Mouse (Mus musculus) adipocyte (in vitro differentiated cells): ENCODE measurements around the gene Slc27a1.
A peak's percentile ranks its signal among the peaks of the same experiment; 100 is the strongest.

Experiments
- DNase-seq: peaks from one replicate; pipeline ENCODE4 v3.0.0-alpha.2; 2016; ENCODE audit warnings: low spot score

Slc27a1 gene

GRCm38 (mm10) chr8:71558071-71558957, 10.4 kb upstream of the Slc27a1 start, which contains the start of gene Tmem221:
TSS of gene Tmem221 (minus strand) at chr8:71558871.
- no peak for DNase-seq

- DNase-seq, result no peak
Observed at GRCm38 (mm10) chr8:71558958-71559690, 9.6 kb upstream of the Slc27a1 start.

GRCm38 (mm10) chr8:71560071-71560470, 8.6 kb upstream of the Slc27a1 start:
- no peak for DNase-seq

GRCm38 (mm10) chr8:71560765-71561164, 7.9 kb upstream of the Slc27a1 start:
- no peak for DNase-seq

- peak; percentile 86 for DNase-seq
Observed at GRCm38 (mm10) chr8:71561401-71561800, 7.3 kb upstream of the Slc27a1 start.

GRCm38 (mm10) chr8:71562751-71563150, 5.9 kb upstream of the Slc27a1 start:
- no peak for DNase-seq

- no peak for DNase-seq
Observed at GRCm38 (mm10) chr8:71563992-71564391, 4.7 kb upstream of the Slc27a1 start.

- DNase-seq, result no peak
Observed at GRCm38 (mm10) chr8:71566501-71566900, 2.2 kb upstream of the Slc27a1 start, which contains the start of gene Nxnl1. TSS of gene Nxnl1 (minus strand) at chr8:71566601.

GRCm38 (mm10) chr8:71567587-71567986, 1.1 kb upstream of the Slc27a1 start:
- no peak for DNase-seq

GRCm38 (mm10) chr8:71568941-71569340, 259 bp downstream of the Slc27a1 start:
- DNase-seq, result no peak

- DNase-seq, result peak; percentile 80
Observed at GRCm38 (mm10) chr8:71569366-71570290, 946 bp downstream of the Slc27a1 start.

- DNase-seq, result peak; percentile 94
Observed at GRCm38 (mm10) chr8:71570291-71570954, 1.7 kb downstream of the Slc27a1 start.

- no peak for DNase-seq
Observed at GRCm38 (mm10) chr8:71572077-71572476, 3.4 kb downstream of the Slc27a1 start.

- peak; percentile 53 for DNase-seq
Observed at GRCm38 (mm10) chr8:71572847-71573633, 4.4 kb downstream of the Slc27a1 start.

- DNase-seq, result no peak
Observed at GRCm38 (mm10) chr8:71574426-71574825, 5.7 kb downstream of the Slc27a1 start.

- DNase-seq, result no peak
Observed at GRCm38 (mm10) chr8:71575020-71575419, 6.3 kb downstream of the Slc27a1 start.

GRCm38 (mm10) chr8:71577856-71578387, 9.2 kb downstream of the Slc27a1 start:
- no peak for DNase-seq

- DNase-seq, result no peak
Observed at GRCm38 (mm10) chr8:71579009-71579408, 10.3 kb downstream of the Slc27a1 start.

GRCm38 (mm10) chr8:71579476-71579875, 10.8 kb downstream of the Slc27a1 start:
- DNase-seq, result no peak

- no peak for DNase-seq
Observed at GRCm38 (mm10) chr8:71580201-71580600, 11.5 kb downstream of the Slc27a1 start.
